Mouse (Mus musculus): Measurements from ENCODE around the gene Selplg.
A peak's percentile ranks its signal among the peaks of the same experiment; 100 is the strongest.
"Not testable (repeated sequence)": the region's sequence is repeated elsewhere in the genome, so short reads cannot be mapped to it uniquely, and the experiment has no call there.

The Selplg gene

DNA sequence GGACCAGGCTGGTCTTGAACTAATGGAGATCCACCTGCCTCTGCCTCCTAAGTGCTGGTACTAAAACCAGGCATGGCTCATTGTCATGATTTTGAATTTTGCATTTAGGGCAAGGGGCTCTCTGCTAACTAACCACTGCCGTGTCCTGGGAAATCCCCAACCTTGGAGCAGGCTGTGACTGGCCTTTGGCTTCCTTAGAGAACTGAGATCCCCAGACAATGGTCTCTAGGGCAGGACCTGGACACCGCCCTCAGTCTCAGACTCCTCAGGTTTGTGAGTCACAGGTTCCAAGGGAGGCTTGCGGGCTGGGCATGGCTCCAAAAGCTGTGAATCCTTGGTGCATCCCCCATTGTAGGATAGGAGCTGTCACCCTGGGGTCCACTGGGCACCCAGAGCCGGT is 5.8 kb downstream of the Selplg start:
- no peak for DNase-seq (ENCODE audit: low read depth, low spot score)

- no peak for DNase-seq (ENCODE audit: low read depth, low spot score)
Observed at GRCm38 (mm10) chr5:113825558-113825957, 6.9 kb downstream of the Selplg start.

DNA sequence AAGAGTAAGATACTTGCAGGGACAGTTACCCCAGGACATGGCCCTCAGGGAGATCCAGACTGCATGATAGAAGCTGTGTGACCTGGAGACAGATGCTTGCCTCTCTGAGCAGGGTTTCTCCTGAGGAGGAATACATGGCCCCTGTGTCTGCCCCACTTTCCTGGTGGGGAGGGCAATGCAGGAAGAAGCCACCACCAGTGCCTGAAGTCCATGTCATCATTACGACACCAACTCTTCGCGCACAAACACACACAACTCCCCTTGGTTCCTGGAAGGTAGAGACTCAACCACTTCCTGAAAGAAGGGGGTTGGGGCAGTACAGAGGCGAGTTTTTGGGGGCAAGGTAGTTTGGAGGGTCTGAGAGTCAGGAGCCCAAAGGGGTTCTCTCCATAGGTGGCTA is 8.2 kb downstream of the Selplg start:
- no peak for DNase-seq (ENCODE audit: low read depth, low spot score)

- peak; percentile 47 for DNase-seq (ENCODE audit: low read depth, low spot score)
Observed at GRCm38 (mm10) chr5:113818572-113818971, 13.9 kb downstream of the Selplg start.

DNA sequence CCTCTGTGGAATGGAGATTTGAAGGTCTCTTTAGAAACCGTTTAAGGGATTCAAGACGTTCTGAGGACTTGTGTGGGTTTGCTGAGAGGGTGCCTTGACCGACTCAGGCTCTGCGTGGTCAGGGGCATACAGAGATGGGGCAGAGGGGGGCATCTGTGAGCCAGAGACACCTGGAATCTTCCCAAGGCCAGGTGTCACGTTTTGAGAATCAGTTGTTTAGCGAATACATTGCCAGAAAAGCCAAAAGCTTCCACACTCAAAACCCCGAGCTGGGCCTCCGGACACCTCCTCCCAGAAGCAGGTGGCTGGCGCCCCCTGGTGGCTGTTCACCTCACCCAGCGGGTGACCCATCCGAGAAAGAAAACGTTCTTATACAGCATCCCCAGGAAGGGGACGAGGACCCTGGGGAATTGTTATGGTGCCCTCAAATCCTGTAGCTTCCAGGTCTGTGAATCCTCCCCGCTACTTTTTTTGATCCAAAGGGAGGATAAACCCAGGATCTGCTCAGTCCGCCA is 16.7 kb downstream of the Selplg start:
- peak; percentile 81 for DNase-seq (ENCODE audit: low read depth, low spot score)

GRCm38 (mm10) chr5:113815041-113815389 is 17.4 kb downstream of the Selplg start:
- DNase-seq (ENCODE audit: low read depth, low spot score), result no peak

GRCm38 (mm10) chr5:113814111-113815040 is 18.1 kb downstream of the Selplg start:
- DNase-seq (ENCODE audit: low read depth, low spot score), result no peak

- no peak for DNase-seq (ENCODE audit: low read depth, low spot score)
Observed at GRCm38 (mm10) chr5:113813608-113814007, 18.8 kb downstream of the Selplg start.

DNA sequence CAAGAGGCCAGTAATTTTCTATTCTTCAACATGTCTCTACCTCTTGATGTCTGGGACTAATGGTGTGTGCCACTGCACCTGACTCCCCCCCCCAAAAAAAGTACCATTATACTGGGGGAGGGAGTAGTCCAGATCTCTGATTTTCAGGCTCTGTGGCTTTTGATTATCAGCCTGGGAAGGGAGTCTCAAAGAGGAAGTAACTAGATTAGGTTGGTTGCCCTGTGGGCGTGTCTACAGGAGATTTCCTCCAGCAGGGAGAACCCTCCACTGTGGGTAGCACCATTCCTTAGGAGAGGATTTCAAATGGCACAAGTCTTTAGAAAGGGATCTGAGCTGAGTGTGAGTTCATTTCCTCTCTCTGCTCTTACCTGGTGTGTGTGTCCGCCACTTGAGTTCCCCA is 19.8 kb downstream of the Selplg start:
- DNase-seq (ENCODE audit: low read depth, low spot score), result no peak

GRCm38 (mm10) chr5:113811824-113812420 is 20.5 kb downstream of the Selplg start:
- DNase-seq (ENCODE audit: low read depth, low spot score), result not testable (repeated sequence)

- DNase-seq (ENCODE audit: low read depth, low spot score), result no peak
Observed at GRCm38 (mm10) chr5:113810111-113810510, 22.3 kb downstream of the Selplg start.

DNA sequence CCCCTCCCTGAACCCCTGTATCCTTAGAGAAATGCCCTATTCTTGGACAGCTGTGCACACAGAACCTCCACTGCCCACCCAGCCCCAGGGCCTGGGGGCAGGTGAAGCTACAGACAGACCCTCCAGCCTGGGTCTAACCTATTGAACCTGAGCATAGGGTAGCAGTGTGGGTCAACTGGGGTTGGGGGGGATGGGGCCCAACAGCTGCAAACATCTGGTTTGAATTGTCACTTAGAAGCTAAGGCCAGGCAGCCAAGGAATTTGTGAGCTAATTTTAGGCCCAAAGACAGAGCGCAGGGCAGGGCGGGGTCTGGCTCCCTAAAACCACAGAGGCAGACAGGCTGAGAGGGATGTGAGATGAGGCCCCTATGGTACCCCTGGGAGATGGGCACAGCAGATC is 24.3 kb downstream of the Selplg start:
- DNase-seq (ENCODE audit: low read depth, low spot score), result no peak

DNA sequence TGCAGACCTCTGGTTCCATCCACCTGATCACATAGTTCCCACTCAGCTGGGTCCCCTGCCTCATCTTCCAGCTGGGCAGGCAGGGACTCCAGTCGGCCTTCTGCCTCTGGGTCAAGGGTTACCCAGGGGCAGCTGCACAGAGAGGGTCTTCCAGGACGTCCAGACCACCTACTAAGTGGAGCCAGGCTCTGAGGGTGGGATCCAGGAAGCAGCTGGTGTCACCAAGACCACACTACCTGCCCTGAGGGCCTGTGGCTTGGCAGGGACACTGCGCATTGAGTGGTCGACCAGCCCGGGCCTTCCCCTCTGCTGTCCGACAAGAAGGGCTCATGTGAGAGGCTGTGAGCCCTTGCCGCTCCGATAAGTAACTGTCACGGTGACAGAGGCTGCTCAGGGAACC is 24.7 kb downstream of the Selplg start:
- no peak for DNase-seq (ENCODE audit: low read depth, low spot score)

GRCm38 (mm10) chr5:113806414-113806813 is 26.0 kb downstream of the Selplg start:
- DNase-seq (ENCODE audit: low read depth, low spot score), result no peak

DNA sequence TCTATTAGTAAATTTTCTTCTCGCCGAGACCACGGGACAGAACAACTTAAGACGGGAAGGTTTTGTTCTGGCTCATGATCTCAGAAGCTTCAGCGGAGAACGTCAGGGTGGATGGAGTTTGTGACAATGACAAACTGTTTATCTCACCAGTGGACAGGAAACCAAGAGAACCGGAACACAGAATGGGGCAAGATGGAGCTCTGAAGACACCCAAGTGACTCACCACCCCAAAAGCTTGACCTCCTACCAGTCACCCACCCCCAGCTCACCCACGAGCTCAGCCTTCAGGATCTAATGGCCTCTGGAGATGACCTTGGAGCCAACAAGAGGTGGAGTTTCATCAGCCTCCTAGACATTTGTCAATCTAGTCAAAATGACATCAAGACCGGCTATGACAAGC is 27.1 kb downstream of the Selplg start:
- DNase-seq (ENCODE audit: low read depth, low spot score), result no peak

- no peak for DNase-seq (ENCODE audit: low read depth, low spot score)
Observed at GRCm38 (mm10) chr5:113804395-113804966, 28.0 kb downstream of the Selplg start.

GRCm38 (mm10) chr5:113800280-113800679 is 32.2 kb downstream of the Selplg start, which contains the start of gene Tmem119:
Tmem119 (minus strand) TSS chr5:113800516.
- DNase-seq (ENCODE audit: low read depth, low spot score), result peak; percentile 31

GRCm38 (mm10) chr5:113799691-113800090 is 32.8 kb downstream of the Selplg start:
- no peak for DNase-seq (ENCODE audit: low read depth, low spot score)

DNA sequence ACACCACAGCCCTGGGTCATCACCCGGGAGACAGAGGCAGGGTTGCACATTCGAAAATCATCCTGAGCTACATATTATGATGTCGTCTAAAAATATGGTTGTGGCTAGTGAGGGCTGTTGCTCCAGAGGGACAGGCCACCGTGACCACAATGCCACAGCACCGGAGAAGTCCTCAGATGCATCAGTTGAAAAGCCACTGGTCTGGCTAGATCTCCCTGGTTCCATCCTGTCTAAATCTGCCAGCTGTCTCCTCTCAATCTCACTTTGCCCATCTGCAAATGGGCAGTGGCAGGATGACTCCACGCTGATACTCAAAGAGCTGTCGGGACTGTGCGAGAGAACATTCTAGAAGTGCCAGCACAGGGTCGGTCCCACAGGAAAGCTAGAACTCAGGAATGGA is 33.9 kb downstream of the Selplg start:
- DNase-seq (ENCODE audit: low read depth, low spot score), result no peak

DNA sequence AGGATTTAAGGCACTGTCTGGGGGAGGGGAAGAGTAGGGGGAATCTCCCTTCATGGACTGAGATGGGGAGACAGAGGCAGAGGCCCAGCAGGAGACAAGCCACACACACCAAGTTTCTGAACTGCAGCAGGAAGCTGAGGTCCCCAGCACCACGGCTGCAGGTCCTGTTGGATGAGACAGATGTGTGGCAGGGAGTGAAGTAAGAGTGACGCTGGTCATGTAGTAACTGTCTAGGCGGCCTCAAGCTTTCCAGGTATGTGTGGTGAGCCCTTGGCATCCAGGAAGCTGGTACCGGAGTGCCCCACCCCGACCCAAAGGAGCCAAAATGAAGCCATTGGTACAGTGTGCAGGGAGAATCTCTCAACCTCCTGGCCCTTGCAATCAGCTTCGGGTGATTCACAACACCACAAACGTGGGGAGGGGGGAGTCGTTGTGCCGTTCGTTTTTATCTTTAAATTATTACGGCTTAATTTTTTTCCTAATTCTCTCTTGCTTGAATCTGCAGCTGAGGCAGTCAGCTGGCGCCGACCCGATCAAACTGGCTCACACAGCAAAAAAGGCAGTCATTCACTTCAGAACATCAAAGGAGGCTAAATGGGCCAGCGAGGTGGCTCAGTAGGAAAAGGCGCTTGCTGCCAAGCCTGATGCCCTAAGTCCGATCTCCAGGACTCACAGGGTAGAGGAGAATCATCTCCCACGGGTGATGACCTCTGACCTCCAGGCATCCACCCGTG is 35.1 kb downstream of the Selplg start:
- DNase-seq (ENCODE audit: low read depth, low spot score), result no peak

- no peak for DNase-seq (ENCODE audit: low read depth, low spot score)
Observed at GRCm38 (mm10) chr5:113796401-113797148, 35.9 kb downstream of the Selplg start.
